Mouse (Mus musculus): Measurements from ENCODE around the gene Lrch4. TPM values are rescaled to one million over a fixed set of nuclear protein-coding genes. Genes with fewer than 3 reads are reported as not detected.

Lrch4 gene
- polyA plus RNA-seq, 1 experiment from 2014 or later, result 24.5 TPM

- no peak overlapping the region for H3K9ac ChIP-seq
- 49% methylated on average over 4 of the region's 4 CpGs for WGBS
- peaks cover 5% of the 10 kb centered on the region for H3K4me1 ChIP-seq
- H3K4me3 ChIP-seq, result no peak overlapping the region
- H3K27me3 ChIP-seq, result peaks cover 47% of the 10 kb centered on the region
- no peak overlapping the region for H3K27ac ChIP-seq
- H3K36me3 ChIP-seq (ENCODE audit: poor library complexity, severe bottlenecking), result peaks cover 50% of the 10 kb centered on the region
- ATAC-seq, result no peak
- H3K9me3 ChIP-seq (replicated peaks), result no peaks in the 10 kb centered on the region
- H3K4me2 ChIP-seq, result no peak overlapping the region
Observed at GRCm38 (mm10) chr5:137642886-137643285, 14.0 kb downstream of the Lrch4 start.

GRCm38 (mm10) chr5:137644484-137644883 lies 15.6 kb downstream of the Lrch4 start:
- ATAC-seq, result no peak
- Histone ChIP-seq H3K27me3 (peaks cover 48% of the 10 kb centered on the region), H3K36me3 (ENCODE audit: poor library complexity, severe bottlenecking) (peaks cover 34% of the 10 kb centered on the region), H3K9ac (no peak overlapping the region), H3K4me1 (peaks cover 5% of the 10 kb centered on the region), H3K4me3 (no peak overlapping the region), H3K9me3 (replicated peaks) (no peaks in the 10 kb centered on the region), H3K4me2 (no peak overlapping the region), H3K27ac (no peak overlapping the region)
- 40% methylated on average over 19 of the region's 19 CpGs for WGBS

DNA sequence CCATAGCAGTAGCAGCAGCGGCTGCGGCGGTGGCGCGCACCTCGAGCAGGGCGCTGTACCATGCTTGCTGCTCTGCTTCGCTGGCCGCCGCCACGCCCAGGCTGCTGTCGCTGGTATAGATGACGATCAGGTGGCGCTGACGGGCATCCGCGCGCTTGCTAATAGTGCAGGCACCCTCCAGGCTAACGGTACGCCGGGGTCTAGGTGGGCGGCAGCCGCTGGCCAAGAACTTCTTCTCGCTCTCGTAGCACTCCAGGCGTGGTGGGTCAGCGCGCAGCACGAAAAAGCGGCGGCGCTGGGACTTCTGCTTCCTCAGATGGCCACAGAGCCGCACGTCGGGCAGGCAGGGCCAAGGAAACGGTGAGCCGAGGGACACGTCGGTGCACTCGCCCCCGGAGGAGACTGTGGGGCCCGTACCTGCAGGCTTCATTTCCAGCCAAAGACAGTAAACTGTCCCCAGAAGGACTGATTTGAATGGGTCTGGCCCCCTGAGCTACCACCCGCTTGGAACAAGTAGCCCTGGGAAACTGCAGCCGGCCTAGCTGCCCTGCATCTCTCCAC lies 16.2 kb downstream of the Lrch4 start:
- peak; percentile 19; the same call in 1 of the 2 replicates for ATAC-seq
- no peak overlapping the region for H3K27ac ChIP-seq
- H3K9ac ChIP-seq, result peak overlapping the region; percentile 26
- peak overlapping the region; percentile 51 for H3K4me2 ChIP-seq
- peaks cover 11% of the 10 kb centered on the region for H3K4me1 ChIP-seq
- peaks cover 48% of the 10 kb centered on the region for H3K27me3 ChIP-seq
- peak overlapping the region; percentile 27 for H3K4me3 ChIP-seq
- no peaks in the 10 kb centered on the region for H3K9me3 ChIP-seq (replicated peaks)
- 4% methylated on average over 44 of the region's 44 CpGs for WGBS
- H3K36me3 ChIP-seq (ENCODE audit: poor library complexity, severe bottlenecking), result peaks cover 27% of the 10 kb centered on the region

GRCm38 (mm10) chr5:137645652-137646091 lies 16.8 kb downstream of the Lrch4 start, which contains the start of gene Irs3:
Irs3 (minus strand) TSS chr5:137645714.
- H3K36me3 ChIP-seq (ENCODE audit: poor library complexity, severe bottlenecking), result peaks cover 22% of the 10 kb centered on the region
- ATAC-seq, result no peak
- 17% methylated on average over 11 of the region's 11 CpGs for WGBS
- H3K4me1 ChIP-seq, result peaks cover 11% of the 10 kb centered on the region
- H3K27me3 ChIP-seq, result peaks cover 48% of the 10 kb centered on the region
- peak within 1 kb of the TSS; percentile 51 for H3K4me2 ChIP-seq
- no peak within 1 kb of the TSS for H3K27ac ChIP-seq
- H3K9me3 ChIP-seq (replicated peaks), result no peaks in the 10 kb centered on the region
- peak within 1 kb of the TSS; percentile 27 for H3K4me3 ChIP-seq
- H3K9ac ChIP-seq, result peak within 1 kb of the TSS; percentile 26

DNA sequence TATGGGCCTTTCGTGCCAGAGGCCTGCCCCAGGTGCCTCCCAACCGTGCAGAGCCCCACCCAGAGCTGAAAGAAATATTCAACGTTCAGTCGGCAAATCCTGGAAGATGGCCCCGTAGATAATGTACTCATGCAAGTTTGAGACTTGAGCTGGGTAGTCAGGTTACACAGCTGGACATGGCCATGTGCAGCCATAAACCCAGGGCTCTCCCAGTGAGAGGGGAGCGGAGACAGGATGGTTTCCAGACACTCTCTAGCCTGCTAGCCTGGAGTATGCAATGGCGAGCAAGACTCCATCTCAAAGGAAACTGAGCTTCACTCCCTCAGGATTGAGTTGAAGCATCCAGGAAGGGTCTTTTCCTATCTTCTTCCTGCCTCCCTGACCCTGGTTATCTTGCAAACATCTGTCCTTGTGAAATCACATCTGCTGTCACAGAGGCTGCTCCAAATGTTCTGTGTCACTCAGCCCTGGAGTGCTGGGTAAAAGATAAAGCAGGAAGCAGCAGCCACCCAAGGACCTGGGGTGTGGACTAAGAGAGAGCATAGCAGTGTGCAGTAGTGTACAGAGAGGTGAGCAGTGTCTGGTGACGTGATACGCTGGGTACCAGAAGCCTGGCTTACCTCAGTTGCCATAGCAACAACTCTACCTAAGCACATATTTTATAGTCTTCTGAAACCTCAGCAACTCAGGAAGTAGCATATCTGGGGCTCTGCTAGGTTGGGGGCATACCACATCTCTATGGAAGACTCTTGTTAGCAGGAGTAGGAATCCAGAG lies 19.1 kb downstream of the Lrch4 start:
- Histone ChIP-seq H3K27me3 (peaks cover 47% of the 10 kb centered on the region), H3K4me2 (no peak overlapping the region), H3K27ac (no peak overlapping the region), H3K9ac (no peak overlapping the region), H3K4me1 (peaks cover 11% of the 10 kb centered on the region), H3K4me3 (no peak overlapping the region), H3K9me3 (replicated peaks) (no peaks in the 10 kb centered on the region), H3K36me3 (ENCODE audit: poor library complexity, severe bottlenecking) (peaks cover 19% of the 10 kb centered on the region)
- 78% methylated on average over 9 of the region's 9 CpGs for WGBS
- ATAC-seq, result peak; percentile 39; the same call in 1 of the 2 replicates

GRCm38 (mm10) chr5:137649251-137649650 lies 20.3 kb downstream of the Lrch4 start:
- Histone ChIP-seq H3K9ac (no peak overlapping the region), H3K4me1 (peaks cover 11% of the 10 kb centered on the region), H3K36me3 (ENCODE audit: poor library complexity, severe bottlenecking) (peaks cover 31% of the 10 kb centered on the region), H3K27ac (no peak overlapping the region), H3K9me3 (replicated peaks) (no peaks in the 10 kb centered on the region), H3K4me3 (no peak overlapping the region), H3K4me2 (no peak overlapping the region), H3K27me3 (peaks cover 34% of the 10 kb centered on the region)
- 22% methylated on average over 4 of the region's 4 CpGs for WGBS
- ATAC-seq, result no peak

DNA sequence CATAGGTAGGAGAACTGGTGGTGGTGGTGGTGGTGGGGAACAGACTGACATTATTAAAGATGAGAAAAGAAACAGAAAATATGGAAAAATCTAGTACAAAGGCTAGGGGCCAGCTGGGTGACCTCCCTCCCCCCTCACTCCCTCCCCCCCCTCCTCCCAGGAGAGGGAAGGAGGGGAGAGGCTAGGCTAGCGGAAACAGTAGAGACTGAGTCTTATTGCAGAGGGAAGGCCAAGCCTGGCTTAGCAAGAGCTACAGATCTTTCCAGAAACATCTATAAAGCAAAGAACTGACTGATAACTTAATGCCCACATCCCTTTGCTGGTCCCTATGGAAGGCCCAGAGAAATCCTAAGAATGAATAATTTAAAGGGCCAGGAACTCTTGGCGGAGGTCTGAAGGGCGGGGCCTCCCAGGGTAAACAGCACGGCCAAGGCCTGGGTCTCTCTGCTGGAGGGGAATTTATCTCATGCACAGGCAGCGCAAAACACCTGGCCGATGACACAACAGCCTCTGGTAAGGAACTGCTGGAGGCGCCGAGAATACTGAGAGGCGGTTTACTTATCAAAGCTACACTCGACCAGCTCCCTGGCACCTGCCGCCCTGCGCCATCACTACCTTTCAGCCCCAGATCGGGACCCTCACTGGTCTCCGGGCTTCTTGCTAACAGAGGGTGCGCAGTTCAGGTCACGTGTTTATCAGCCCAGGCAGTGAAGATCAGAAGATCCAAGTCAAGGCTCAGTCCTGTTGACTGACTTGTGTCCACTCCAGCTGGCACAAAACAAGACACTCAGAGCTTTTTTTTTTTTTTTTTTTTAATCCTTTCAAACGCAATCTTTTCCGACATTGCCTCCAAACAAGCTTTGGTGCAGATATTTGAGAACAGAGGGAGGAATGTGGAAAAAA lies 21.0 kb downstream of the Lrch4 start:
- no peak for ATAC-seq
- Histone ChIP-seq H3K4me2 (peak overlapping the region; percentile 22; the same call in 1 of the 2 replicates), H3K4me3 (no peak overlapping the region), H3K27ac (no peak overlapping the region; the same call in 1 of the 2 replicates), H3K9me3 (replicated peaks) (no peaks in the 10 kb centered on the region), H3K36me3 (ENCODE audit: poor library complexity, severe bottlenecking) (peaks cover 37% of the 10 kb centered on the region), H3K4me1 (peaks cover 11% of the 10 kb centered on the region), H3K9ac (0 out of 2 replicates have a peak overlapping the region, but pooled peaks have one; percentile 37), H3K27me3 (peaks cover 28% of the 10 kb centered on the region)
- 18% methylated on average over 18 of the region's 18 CpGs for WGBS

GRCm38 (mm10) chr5:137652474-137652873 lies 23.6 kb downstream of the Lrch4 start:
- 0 out of 2 replicates have a peak, but pooled peaks have one; percentile 52 for ATAC-seq
- H3K9me3 ChIP-seq (replicated peaks), result no peaks in the 10 kb centered on the region
- no peak overlapping the region for H3K4me2 ChIP-seq
- H3K4me3 ChIP-seq, result no peak overlapping the region
- peaks cover 48% of the 10 kb centered on the region for H3K36me3 ChIP-seq (ENCODE audit: poor library complexity, severe bottlenecking)
- WGBS, result 30% methylated on average over 3 of the region's 3 CpGs
- peaks cover 6% of the 10 kb centered on the region for H3K4me1 ChIP-seq
- no peak overlapping the region for H3K27ac ChIP-seq
- peaks cover 5% of the 10 kb centered on the region; the same call in 1 of the 2 replicates for H3K27me3 ChIP-seq
- no peak overlapping the region for H3K9ac ChIP-seq

DNA sequence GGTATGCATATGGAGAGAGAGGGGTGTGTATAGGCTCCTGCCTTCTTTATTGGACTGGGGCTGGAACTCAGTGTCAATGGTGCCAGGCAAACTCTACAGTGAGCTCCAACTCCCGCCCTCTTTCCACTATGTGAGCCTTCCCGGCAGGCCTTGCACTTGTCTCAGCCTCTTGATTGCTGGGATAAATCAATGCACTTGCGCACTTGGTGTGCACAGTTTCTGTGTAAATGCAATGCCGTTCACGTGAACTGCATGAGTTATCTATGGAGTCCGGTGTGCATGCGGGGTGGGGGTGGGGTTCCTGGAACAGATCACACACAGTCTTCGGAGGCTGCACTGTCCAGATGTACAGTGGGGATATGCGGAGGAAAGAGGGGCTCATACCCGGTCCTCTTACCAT lies 24.4 kb downstream of the Lrch4 start:
- Histone ChIP-seq H3K9ac (no peak overlapping the region), H3K36me3 (ENCODE audit: poor library complexity, severe bottlenecking) (peaks cover 53% of the 10 kb centered on the region), H3K9me3 (replicated peaks) (no peaks in the 10 kb centered on the region), H3K27ac (no peak overlapping the region), H3K4me1 (peaks cover 6% of the 10 kb centered on the region), H3K27me3 (no peaks in the 10 kb centered on the region), H3K4me2 (no peak overlapping the region), H3K4me3 (no peak overlapping the region)
- ATAC-seq, result no peak
- 95% methylated on average over 10 of the region's 10 CpGs for WGBS

- H3K9ac ChIP-seq, result no peak overlapping the region
- H3K27me3 ChIP-seq, result no peaks in the 10 kb centered on the region
- peaks cover 66% of the 10 kb centered on the region for H3K36me3 ChIP-seq (ENCODE audit: poor library complexity, severe bottlenecking)
- H3K27ac ChIP-seq, result no peak overlapping the region
- H3K4me1 ChIP-seq, result peaks cover 5% of the 10 kb centered on the region
- H3K4me2 ChIP-seq, result no peak overlapping the region
- no peak for ATAC-seq
- H3K4me3 ChIP-seq, result no peak overlapping the region
- H3K9me3 ChIP-seq (replicated peaks), result no peaks in the 10 kb centered on the region
- 84% methylated on average over 7 of the region's 7 CpGs for WGBS
Observed at GRCm38 (mm10) chr5:137654746-137655145, 25.8 kb downstream of the Lrch4 start.

DNA sequence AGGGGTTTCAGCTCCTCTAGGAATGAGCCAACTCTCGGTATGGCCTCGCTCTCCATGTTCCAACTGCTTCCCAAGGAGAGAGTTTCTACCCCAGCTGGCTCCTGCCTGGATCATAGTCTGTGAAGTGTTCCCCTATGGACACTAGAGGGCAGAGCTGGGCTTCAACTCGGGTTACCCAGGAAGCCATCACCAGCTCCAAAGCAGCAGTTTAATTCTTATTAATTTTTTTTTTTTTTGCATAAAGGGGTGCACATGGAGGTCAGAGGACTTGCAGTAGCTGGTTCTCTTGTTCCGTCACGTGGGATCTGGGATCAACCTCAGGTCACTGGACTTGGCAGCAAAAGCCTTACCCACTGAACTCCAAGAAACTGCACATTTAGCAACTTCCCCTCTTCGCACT lies 28.1 kb downstream of the Lrch4 start:
- 0 out of 2 replicates have a peak overlapping the region, but pooled peaks have one; percentile 20 for H3K27ac ChIP-seq
- no peak overlapping the region for H3K9ac ChIP-seq
- no peak overlapping the region for H3K4me3 ChIP-seq
- WGBS, result 34% methylated on average over 6 of the region's 6 CpGs
- H3K9me3 ChIP-seq (replicated peaks), result no peaks in the 10 kb centered on the region
- no peaks in the 10 kb centered on the region for H3K4me1 ChIP-seq
- no peaks in the 10 kb centered on the region for H3K27me3 ChIP-seq
- H3K36me3 ChIP-seq (ENCODE audit: poor library complexity, severe bottlenecking), result peaks cover 75% of the 10 kb centered on the region
- ATAC-seq, result peak; percentile 85
- H3K4me2 ChIP-seq, result no peak overlapping the region

Measured in forebrain, embryonic 13.5 days (tissue).